Mouse (Mus musculus) cortical plate, adult 2 months (tissue): ENCODE results near the gene Ubap1.

ENCODE experiments used
- CTCF ChIP-seq: fragments of 200-500 bp; IDR thresholded peaks from 2 replicates; pipeline ENCODE4 v1.5.1; 2011; ENCODE audit warnings: mild to moderate bottlenecking, control low read depth, low read length; ENCODE audit not compliant: insufficient read depth; ENCODE audit errors: extremely low read depth
- POLR2A ChIP-seq: fragments of 200-500 bp; IDR thresholded peaks from 2 replicates; pipeline ENCODE4 v1.6.1; 2011; ENCODE audit warnings: mild to moderate bottlenecking, low read length, control low read depth; ENCODE audit not compliant: insufficient read depth; ENCODE audit errors: extremely low read depth

- TF ChIP-seq CTCF, result no peak
- no peak for TF ChIP-seq POLR2A
These were observed 21.1 kb downstream of the Ubap1 start for GRCm38 (mm10) chr4:41369702-41370437.
